Mouse (Mus musculus) intestine, postnatal 0 days (tissue): ENCODE measurements at regions not wholly inside any gene's neighbourhood (a gene's known extent, or its start where the extent isn't known, plus 50 kb on each side); places are given as distances from the start of the nearest gene placed in this dataset.

Source experiments
- ATAC-seq: fragments of 200-750 bp; cut with Nextera tagmentation; 2 replicates; pipeline ENCODE4 v1.8.0; 2017; ENCODE audit warnings: mild to moderate bottlenecking, moderate TSS enrichment, moderate library complexity
- H3K27ac ChIP-seq: fragments of 300-500 bp; sonication (generic); 2 replicates; pipeline ENCODE4 v1.5.1; 2014; ENCODE audit warnings: mild to moderate bottlenecking, low read depth, low read length, moderate library complexity
- H3K27me3 ChIP-seq: fragments of 300-500 bp; sonication (generic); replicated peaks from 2 replicates; pipeline ENCODE4 v1.6.1; 2014; ENCODE audit warnings: low read length, mixed read lengths; ENCODE audit not compliant: control insufficient read depth, insufficient read depth
- H3K36me3 ChIP-seq: fragments of 300-500 bp; sonication (generic); 2 replicates; pipeline ENCODE4 v1.6.1; 2014; ENCODE audit warnings: mild to moderate bottlenecking, moderate library complexity; ENCODE audit not compliant: control insufficient read depth, insufficient read depth
- H3K4me1 ChIP-seq: fragments of 300-500 bp; sonication (generic); replicated peaks from 2 replicates; pipeline ENCODE4 v1.6.1; 2014; ENCODE audit warnings: antibody characterized with exemption, low read length, mixed read lengths; ENCODE audit not compliant: control insufficient read depth, insufficient read depth
- H3K4me2 ChIP-seq: fragments of 300-500 bp; sonication (generic); replicated peaks from 2 replicates; pipeline ENCODE4 v1.6.1; 2014; ENCODE audit warnings: low read depth, mild to moderate bottlenecking, moderate library complexity
- H3K4me3 ChIP-seq: fragments of 300-500 bp; sonication (generic); 2 replicates; pipeline ENCODE4 v1.5.1; 2014; ENCODE audit warnings: low read depth, low read length
- H3K9ac ChIP-seq: fragments of 300-500 bp; sonication (generic); 2 replicates; pipeline ENCODE4 v1.6.1; 2014; ENCODE audit warnings: mild to moderate bottlenecking, low read depth, low read length
- H3K9me3 ChIP-seq: fragments of 300-500 bp; sonication (generic); 2 replicates; pipeline ENCODE4 v1.6.1; 2016; ENCODE audit warnings: mixed run types; ENCODE audit not compliant: control insufficient read depth
- CTCF ChIP-seq: sonication (generic); IDR thresholded peaks from 2 replicates; pipeline ENCODE4 v1.5.1; 2016; ENCODE audit warnings: low read depth, mild to moderate bottlenecking, control low read depth, antibody characterized with exemption, moderate library complexity
- WGBS: fragments of 180-500 bp; shearing (Covaris S2); extraction: QIAGEN DNeasy Blood & Tissue Kit; methylation state at CpG from one replicate; pipeline ENCODE4 v1.1.7; 2014; 5-methylcytosine and 5-hydroxymethylcytosine counted together

GRCm38 (mm10) chr1:16007809-16008208 lies 85.3 kb downstream of the 4930444P10Rik start:
- H3K4me1 ChIP-seq: no peaks in the 10 kb centered on the region
- H3K27ac ChIP-seq: no peak overlapping the region
- WGBS: 72% methylated on average over 3 of the region's 3 CpGs
- H3K4me3 ChIP-seq: no peak overlapping the region
- ATAC-seq: no peak
- H3K9ac ChIP-seq: no peak overlapping the region
- H3K4me2 ChIP-seq: no peak overlapping the region
- no peak for TF ChIP-seq CTCF
- H3K36me3 ChIP-seq: no peaks in the 10 kb centered on the region
- H3K27me3 ChIP-seq: no peaks in the 10 kb centered on the region
- no peaks in the 10 kb centered on the region for H3K9me3 ChIP-seq

GRCm38 (mm10) chr1:16006888-16007287 lies 86.2 kb downstream of the 4930444P10Rik start:
- H3K27ac ChIP-seq: no peak overlapping the region
- no peak overlapping the region for H3K4me3 ChIP-seq
- H3K36me3 ChIP-seq: no peaks in the 10 kb centered on the region
- no peaks in the 10 kb centered on the region for H3K4me1 ChIP-seq
- ATAC-seq: no peak
- H3K9ac ChIP-seq: no peak overlapping the region
- H3K4me2 ChIP-seq: no peak overlapping the region
- TF ChIP-seq CTCF: peak; percentile 26; the same call in 1 of the 2 replicates
- WGBS: 68% methylated on average over 2 of the region's 2 CpGs
- H3K27me3 ChIP-seq: no peaks in the 10 kb centered on the region
- no peaks in the 10 kb centered on the region for H3K9me3 ChIP-seq

- no peak for TF ChIP-seq CTCF
These were observed 96.0 kb downstream of the 4930444P10Rik start for GRCm38 (mm10) chr1:15997135-15997534.

GRCm38 (mm10) chr1:15996341-15996740 lies 96.8 kb downstream of the 4930444P10Rik start:
- ATAC-seq: no peak
- no peak for TF ChIP-seq CTCF

More at GRCm38 (mm10) chr1:15997135-15997534, 96.0 kb downstream of the 4930444P10Rik start:
- Histone ChIP-seq H3K36me3 (no peaks in the 10 kb centered on the region), H3K9ac (no peak overlapping the region), H3K4me2 (no peak overlapping the region), H3K4me3 (no peak overlapping the region), H3K27me3 (no peaks in the 10 kb centered on the region), H3K4me1 (no peaks in the 10 kb centered on the region), H3K9me3 (no peaks in the 10 kb centered on the region), H3K27ac (no peak overlapping the region)
- no peak for ATAC-seq
- 74% methylated on average over 5 of the region's 5 CpGs for WGBS

GRCm38 (mm10) chr1:15993561-15994410 lies 99.3 kb downstream of the 4930444P10Rik start:
- H3K36me3 ChIP-seq: no peaks in the 10 kb centered on the region
- H3K9me3 ChIP-seq: no peaks in the 10 kb centered on the region
- 66% methylated on average over 4 of the region's 4 CpGs for WGBS
- H3K4me2 ChIP-seq: no peak overlapping the region
- ATAC-seq: no peak
- H3K4me1 ChIP-seq: no peaks in the 10 kb centered on the region
- H3K27me3 ChIP-seq: no peaks in the 10 kb centered on the region
- no peak overlapping the region for H3K27ac ChIP-seq
- H3K4me3 ChIP-seq: no peak overlapping the region
- no peak overlapping the region for H3K9ac ChIP-seq
- TF ChIP-seq CTCF: peak; percentile 74

More at GRCm38 (mm10) chr1:15996341-15996740, 96.8 kb downstream of the 4930444P10Rik start:
- no peak overlapping the region for H3K4me3 ChIP-seq
- H3K4me1 ChIP-seq: no peaks in the 10 kb centered on the region
- H3K27me3 ChIP-seq: no peaks in the 10 kb centered on the region
- H3K36me3 ChIP-seq: no peaks in the 10 kb centered on the region
- H3K9ac ChIP-seq: no peak overlapping the region
- H3K9me3 ChIP-seq: no peaks in the 10 kb centered on the region
- WGBS: 57% methylated on average over 2 of the region's 2 CpGs
- no peak overlapping the region for H3K4me2 ChIP-seq
- H3K27ac ChIP-seq: no peak overlapping the region

GRCm38 (mm10) chr1:15990982-15991381 lies 102.1 kb downstream of the 4930444P10Rik start:
- no peaks in the 10 kb centered on the region for H3K27me3 ChIP-seq
- H3K4me3 ChIP-seq: no peak overlapping the region
- H3K4me2 ChIP-seq: no peak overlapping the region
- H3K4me1 ChIP-seq: no peaks in the 10 kb centered on the region
- no peak overlapping the region for H3K27ac ChIP-seq
- H3K36me3 ChIP-seq: no peaks in the 10 kb centered on the region
- no peak overlapping the region for H3K9ac ChIP-seq
- no peak for ATAC-seq
- TF ChIP-seq CTCF: no peak
- no peaks in the 10 kb centered on the region for H3K9me3 ChIP-seq
- 41% methylated on average over 2 of the region's 2 CpGs for WGBS
